Mouse (Mus musculus) embryonic facial prominence, embryonic 12.5 days (tissue): ENCODE measurements around the gene Thbs4. TPM values are rescaled to one million over a fixed set of nuclear protein-coding genes. Genes with fewer than 3 reads are reported as not detected.
A peak's percentile ranks its signal among the peaks of the same experiment; 100 is the strongest.

ENCODE experiments used
- ATAC-seq: fragments of 200-750 bp; cut with Nextera tagmentation; 2 replicates; pipeline ENCODE4 v1.8.0; 2017; ENCODE audit not compliant: insufficient number of reproducible peaks, insufficient read depth, low FRiP score, low TSS enrichment
- H3K27ac ChIP-seq: fragments of 300-500 bp; sonication (generic); 2 replicates; pipeline ENCODE4 v1.5.1; 2016; ENCODE audit warnings: mild to moderate bottlenecking
- H3K27me3 ChIP-seq: fragments of 300-500 bp; sonication (generic); 2 replicates; pipeline ENCODE4 v1.6.1; 2016; ENCODE audit warnings: mild to moderate bottlenecking, moderate library complexity
- H3K36me3 ChIP-seq: fragments of 300-500 bp; sonication (generic); 2 replicates; pipeline ENCODE4 v1.6.1; 2016; ENCODE audit warnings: mild to moderate bottlenecking
- H3K4me1 ChIP-seq: fragments of 300-500 bp; sonication (generic); 2 replicates; pipeline ENCODE4 v1.6.1; 2016
- H3K4me2 ChIP-seq: fragments of 300-500 bp; sonication (generic); replicated peaks from 2 replicates; pipeline ENCODE4 v1.6.1; 2016; ENCODE audit warnings: mild to moderate bottlenecking, moderate library complexity
- H3K4me3 ChIP-seq: fragments of 300-500 bp; sonication (generic); 2 replicates; pipeline ENCODE4 v1.5.1; 2016; ENCODE audit warnings: mild to moderate bottlenecking
- H3K9ac ChIP-seq: fragments of 300-500 bp; sonication (generic); 2 replicates; pipeline ENCODE4 v1.6.1; 2016; ENCODE audit warnings: mild to moderate bottlenecking, moderate library complexity
- H3K9me3 ChIP-seq: fragments of 300-500 bp; sonication (generic); 2 replicates; pipeline ENCODE4 v1.6.1; 2016; ENCODE audit warnings: mild to moderate bottlenecking, moderate library complexity
- WGBS: fragments of 180-500 bp; shearing (Covaris S2); methylation state at CpG from one replicate; pipeline ENCODE4 v1.1.7; 2016; 5-methylcytosine and 5-hydroxymethylcytosine counted together
- polyA plus RNA-seq: library from polyadenylated mRNA; unstranded; fragments of >200 nt; fragmentation: Nextera tagmentation; extraction: Ambion mirVana; gene quantifications from 2 replicates; pipeline ENCODE4 v1.2.1, GENCODE M21; 2016

Thbs4 gene
- polyA plus RNA-seq, 1 experiment from 2014 or later = 14.5 TPM

GRCm38 (mm10) chr13:92710361-92710760, 84.3 kb downstream of the Thbs4 start:
- WGBS = 67% methylated on average over 1 of the region's 1 CpGs
- ATAC-seq = no peak
- no peaks in the 10 kb centered on the region for H3K9me3 ChIP-seq
- no peak overlapping the region for H3K9ac ChIP-seq
- H3K36me3 ChIP-seq = 0 out of 2 replicates have a peak, but pooled peaks cover 11% of the 10 kb centered on the region
- no peak overlapping the region for H3K4me3 ChIP-seq
- no peaks in the 10 kb centered on the region for H3K4me1 ChIP-seq
- no peaks in the 10 kb centered on the region for H3K27me3 ChIP-seq
- H3K4me2 ChIP-seq = no peak overlapping the region
- H3K27ac ChIP-seq = no peak overlapping the region

GRCm38 (mm10) chr13:92709535-92709934, 85.1 kb downstream of the Thbs4 start:
- no peak overlapping the region for H3K9ac ChIP-seq
- WGBS = 28% methylated on average over 3 of the region's 3 CpGs
- H3K27me3 ChIP-seq = no peaks in the 10 kb centered on the region
- no peaks in the 10 kb centered on the region for H3K4me1 ChIP-seq
- 0 out of 2 replicates have a peak, but pooled peaks cover 11% of the 10 kb centered on the region for H3K36me3 ChIP-seq
- no peak overlapping the region for H3K4me2 ChIP-seq
- ATAC-seq = no peak
- H3K27ac ChIP-seq = peak overlapping the region; percentile 30; the same call in 1 of the 2 replicates
- no peak overlapping the region for H3K4me3 ChIP-seq
- H3K9me3 ChIP-seq = no peaks in the 10 kb centered on the region

GRCm38 (mm10) chr13:92708466-92708865, 86.2 kb downstream of the Thbs4 start:
- Histone ChIP-seq H3K27me3 (no peaks in the 10 kb centered on the region), H3K9ac (no peak overlapping the region), H3K36me3 (0 out of 2 replicates have a peak, but pooled peaks cover 11% of the 10 kb centered on the region), H3K4me3 (no peak overlapping the region), H3K9me3 (no peaks in the 10 kb centered on the region), H3K4me1 (0 out of 2 replicates have a peak, but pooled peaks cover 2% of the 10 kb centered on the region), H3K4me2 (no peak overlapping the region), H3K27ac (no peak overlapping the region)
- 59% methylated on average over 1 of the region's 1 CpGs for WGBS
- no peak for ATAC-seq

- H3K4me2 ChIP-seq = no peak overlapping the region
- H3K27ac ChIP-seq = no peak overlapping the region
- WGBS = 71% methylated on average over 2 of the region's 2 CpGs
- no peak for ATAC-seq
- no peak overlapping the region for H3K9ac ChIP-seq
- no peaks in the 10 kb centered on the region for H3K9me3 ChIP-seq
- no peak overlapping the region for H3K4me3 ChIP-seq
- 0 out of 2 replicates have a peak, but pooled peaks cover 11% of the 10 kb centered on the region for H3K36me3 ChIP-seq
- H3K27me3 ChIP-seq = no peaks in the 10 kb centered on the region
- 0 out of 2 replicates have a peak, but pooled peaks cover 6% of the 10 kb centered on the region for H3K4me1 ChIP-seq
Observed at GRCm38 (mm10) chr13:92707941-92708340, 86.7 kb downstream of the Thbs4 start.

- WGBS = 83% methylated on average over 9 of the region's 9 CpGs
- no peak overlapping the region for H3K4me3 ChIP-seq
- no peaks in the 10 kb centered on the region for H3K9me3 ChIP-seq
- H3K36me3 ChIP-seq = 0 out of 2 replicates have a peak, but pooled peaks cover 11% of the 10 kb centered on the region
- no peak overlapping the region for H3K27ac ChIP-seq
- no peak for ATAC-seq
- H3K27me3 ChIP-seq = no peaks in the 10 kb centered on the region
- 0 out of 2 replicates have a peak, but pooled peaks cover 6% of the 10 kb centered on the region for H3K4me1 ChIP-seq
- no peak overlapping the region for H3K4me2 ChIP-seq
- no peak overlapping the region for H3K9ac ChIP-seq
Observed at GRCm38 (mm10) chr13:92706342-92707061, 88.1 kb downstream of the Thbs4 start.

GRCm38 (mm10) chr13:92705016-92705535, 89.5 kb downstream of the Thbs4 start:
- H3K27ac ChIP-seq = no peak overlapping the region
- no peak for ATAC-seq
- no peaks in the 10 kb centered on the region for H3K27me3 ChIP-seq
- no peak overlapping the region for H3K9ac ChIP-seq
- no peak overlapping the region for H3K4me2 ChIP-seq
- 96% methylated on average over 7 of the region's 7 CpGs for WGBS
- 0 out of 2 replicates have a peak, but pooled peaks cover 6% of the 10 kb centered on the region for H3K4me1 ChIP-seq
- H3K4me3 ChIP-seq = no peak overlapping the region
- no peaks in the 10 kb centered on the region for H3K9me3 ChIP-seq
- 0 out of 2 replicates have a peak, but pooled peaks cover 11% of the 10 kb centered on the region for H3K36me3 ChIP-seq

- Histone ChIP-seq H3K4me2 (no peak overlapping the region), H3K9ac (no peak overlapping the region), H3K27ac (no peak overlapping the region), H3K4me1 (0 out of 2 replicates have a peak, but pooled peaks cover 6% of the 10 kb centered on the region), H3K9me3 (no peaks in the 10 kb centered on the region), H3K27me3 (no peaks in the 10 kb centered on the region), H3K4me3 (no peak overlapping the region), H3K36me3 (0 out of 2 replicates have a peak, but pooled peaks cover 11% of the 10 kb centered on the region)
- WGBS = 64% methylated on average over 7 of the region's 7 CpGs
- no peak for ATAC-seq
Observed at GRCm38 (mm10) chr13:92704189-92704588, 90.4 kb downstream of the Thbs4 start.

GRCm38 (mm10) chr13:92703241-92704027, 91.2 kb downstream of the Thbs4 start:
- WGBS = 49% methylated on average over 8 of the region's 8 CpGs
- ATAC-seq = no peak
- Histone ChIP-seq H3K9ac (no peak overlapping the region), H3K27ac (0 out of 2 replicates have a peak overlapping the region, but pooled peaks have one; percentile 31), H3K9me3 (no peaks in the 10 kb centered on the region), H3K4me2 (no peak overlapping the region), H3K27me3 (no peaks in the 10 kb centered on the region), H3K36me3 (0 out of 2 replicates have a peak, but pooled peaks cover 5% of the 10 kb centered on the region), H3K4me1 (0 out of 2 replicates have a peak, but pooled peaks cover 6% of the 10 kb centered on the region), H3K4me3 (no peak overlapping the region)

- 84% methylated on average over 5 of the region's 5 CpGs for WGBS
Observed at GRCm38 (mm10) chr13:92702035-92702434, 92.6 kb downstream of the Thbs4 start.

More at GRCm38 (mm10) chr13:92702035-92702434, 92.6 kb downstream of the Thbs4 start:
- H3K4me3 ChIP-seq = no peak overlapping the region
- no peaks in the 10 kb centered on the region for H3K9me3 ChIP-seq
- no peak overlapping the region for H3K4me2 ChIP-seq
- no peak overlapping the region for H3K9ac ChIP-seq
- H3K36me3 ChIP-seq = no peaks in the 10 kb centered on the region
- no peak overlapping the region for H3K27ac ChIP-seq
- no peak for ATAC-seq
- no peaks in the 10 kb centered on the region for H3K27me3 ChIP-seq
- H3K4me1 ChIP-seq = 0 out of 2 replicates have a peak, but pooled peaks cover 6% of the 10 kb centered on the region
